Mouse (Mus musculus): Measurements from ENCODE around the gene Mtap.

- TF ChIP-seq CTCF (IDR thresholded peaks at IDR 0.05; ENCODE audit: control insufficient read depth, insufficient read depth, low read length), result no peak
- no peak for TF ChIP-seq POLR2A (IDR thresholded peaks at IDR 0.05; ENCODE audit: borderline replicate concordance, control insufficient read depth, low read depth, low read length)
Measured at GRCm38 (mm10) chr4:89092153-89092552, 44.8 kb upstream of the Mtap start.
